Mouse (Mus musculus): ENCODE measurements around the gene Anapc16. TPM values are rescaled to one million over a fixed set of nuclear protein-coding genes. Genes with fewer than 3 reads are reported as not detected.

The Anapc16 gene
- polyA plus RNA-seq, 1 experiment = 127 TPM

GRCm38 (mm10) chr10:60026759-60027395 is 23.9 kb upstream of the Anapc16 start:
- no peaks in the 10 kb centered on the region for H3K36me3 ChIP-seq (ENCODE audit: control insufficient read depth, insufficient read depth)
- H3K27me3 ChIP-seq (ENCODE audit: control insufficient read depth, insufficient read depth, insufficient read length) = no peaks in the 10 kb centered on the region
- no peak for TF ChIP-seq MAX (IDR thresholded peaks at IDR 0.05; ENCODE audit: low read depth)
- no peak for TF ChIP-seq CEBPB (IDR thresholded peaks at IDR 0.05; ENCODE audit: insufficient read depth, poor library complexity, severe bottlenecking)
- TF ChIP-seq E2F4 (IDR thresholded peaks at IDR 0.05; ENCODE audit: insufficient read depth) = no peak
- no peak for TF ChIP-seq POLR2AphosphoS2 (IDR thresholded peaks at IDR 0.05; ENCODE audit: insufficient read length, low read depth)
- TF ChIP-seq MYOD1 (IDR thresholded peaks at IDR 0.05; ENCODE audit: control insufficient read depth in 1 of 3, insufficient read length in 2 of 3, low read depth in 2 of 3) = no peak
- no peak for TF ChIP-seq TCF12 (IDR thresholded peaks at IDR 0.05; ENCODE audit: insufficient read depth, poor library complexity, severe bottlenecking)
- TF ChIP-seq USF1 (IDR thresholded peaks at IDR 0.05; ENCODE audit: low read depth) = no peak
- no peak for TF ChIP-seq SRF (IDR thresholded peaks at IDR 0.05; ENCODE audit: control insufficient read depth, insufficient read length, low read depth)
- no peak overlapping the region for H3K4me2 ChIP-seq (ENCODE audit: low read depth)
- no peak overlapping the region for H3ac ChIP-seq (ENCODE audit: control insufficient read depth, insufficient read length)
- H3K79me2 ChIP-seq (ENCODE audit: control insufficient read depth, insufficient read depth) = no peaks in the 10 kb centered on the region
- no peak overlapping the region for H3K4me3 ChIP-seq

GRCm38 (mm10) chr10:60023751-60024150 is 20.8 kb upstream of the Anapc16 start:
- no peak overlapping the region for H3ac ChIP-seq (ENCODE audit: control insufficient read depth, insufficient read length)
- no peaks in the 10 kb centered on the region for H3K27me3 ChIP-seq (ENCODE audit: control insufficient read depth, insufficient read depth, insufficient read length)

GRCm38 (mm10) chr10:60019299-60019698 is 16.4 kb upstream of the Anapc16 start:
- no peaks in the 10 kb centered on the region for H3K27me3 ChIP-seq (ENCODE audit: control insufficient read depth, insufficient read depth, insufficient read length)
- H3K4me3 ChIP-seq = no peak overlapping the region
- no peak overlapping the region for H3K4me2 ChIP-seq (ENCODE audit: low read depth)
- H3K79me2 ChIP-seq (ENCODE audit: control insufficient read depth, insufficient read depth) = no peaks in the 10 kb centered on the region
- no peak overlapping the region for H3ac ChIP-seq (ENCODE audit: control insufficient read depth, insufficient read length)
- peaks cover 8% of the 10 kb centered on the region for H3K36me3 ChIP-seq (ENCODE audit: control insufficient read depth, insufficient read depth)
- TF ChIP-seq TCF12 (IDR thresholded peaks at IDR 0.05; ENCODE audit: insufficient read depth, poor library complexity, severe bottlenecking) (no peak), MYOG (IDR thresholded peaks at IDR 0.05; ENCODE audit: control insufficient read depth in 1 of 3, insufficient read depth in 1 of 3, insufficient read length in 2 of 3, low read depth in 2 of 3) (no peak), MYOD1 (IDR thresholded peaks at IDR 0.05; ENCODE audit: control insufficient read depth in 1 of 3, insufficient read length in 2 of 3, low read depth in 2 of 3) (no peak), MAX (IDR thresholded peaks at IDR 0.05; ENCODE audit: low read depth) (no peak), E2F4 (IDR thresholded peaks at IDR 0.05; ENCODE audit: insufficient read depth) (no peak), TCF3 (IDR thresholded peaks at IDR 0.05; ENCODE audit: insufficient read length, low read depth) (no peak), POLR2A (IDR thresholded peaks at IDR 0.05; ENCODE audit: insufficient read length, low read depth) (no peak), POLR2AphosphoS2 (IDR thresholded peaks at IDR 0.05; ENCODE audit: insufficient read length, low read depth) (no peak), SRF (IDR thresholded peaks at IDR 0.05; ENCODE audit: control insufficient read depth, insufficient read length, low read depth) (no peak), REST (IDR thresholded peaks at IDR 0.05; ENCODE audit: insufficient read depth, insufficient read length) (no peak), USF1 (IDR thresholded peaks at IDR 0.05; ENCODE audit: low read depth) (no peak), CEBPB (IDR thresholded peaks at IDR 0.05; ENCODE audit: insufficient read depth, poor library complexity, severe bottlenecking) (no peak)

More at GRCm38 (mm10) chr10:60023751-60024150, 20.8 kb upstream of the Anapc16 start:
- no peaks in the 10 kb centered on the region for H3K79me2 ChIP-seq (ENCODE audit: control insufficient read depth, insufficient read depth)
- H3K4me3 ChIP-seq = no peak overlapping the region
- no peak overlapping the region for H3K4me2 ChIP-seq (ENCODE audit: low read depth)
- no peaks in the 10 kb centered on the region for H3K36me3 ChIP-seq (ENCODE audit: control insufficient read depth, insufficient read depth)
- no peak for TF ChIP-seq POLR2A (IDR thresholded peaks at IDR 0.05; ENCODE audit: insufficient read length, low read depth)
- no peak for TF ChIP-seq TCF12 (IDR thresholded peaks at IDR 0.05; ENCODE audit: insufficient read depth, poor library complexity, severe bottlenecking)
- no peak for TF ChIP-seq MYOD1 (IDR thresholded peaks at IDR 0.05; ENCODE audit: control insufficient read depth in 1 of 3, insufficient read length in 2 of 3, low read depth in 2 of 3)

- H3K79me2 ChIP-seq (ENCODE audit: control insufficient read depth, insufficient read depth) = no peaks in the 10 kb centered on the region
- TF ChIP-seq MAX (IDR thresholded peaks at IDR 0.05; ENCODE audit: low read depth) (no peak), CEBPB (IDR thresholded peaks at IDR 0.05; ENCODE audit: insufficient read depth, poor library complexity, severe bottlenecking) (no peak), SRF (IDR thresholded peaks at IDR 0.05; ENCODE audit: control insufficient read depth, insufficient read length, low read depth) (no peak), REST (IDR thresholded peaks at IDR 0.05; ENCODE audit: insufficient read depth, insufficient read length) (no peak), E2F4 (IDR thresholded peaks at IDR 0.05; ENCODE audit: insufficient read depth) (no peak), MYOD1 (IDR thresholded peaks at IDR 0.05; ENCODE audit: control insufficient read depth in 1 of 3, insufficient read length in 2 of 3, low read depth in 2 of 3) (no peak), TCF12 (IDR thresholded peaks at IDR 0.05; ENCODE audit: insufficient read depth, poor library complexity, severe bottlenecking) (no peak), TCF3 (IDR thresholded peaks at IDR 0.05; ENCODE audit: insufficient read length, low read depth) (no peak), USF1 (IDR thresholded peaks at IDR 0.05; ENCODE audit: low read depth) (no peak), POLR2AphosphoS2 (IDR thresholded peaks at IDR 0.05; ENCODE audit: insufficient read length, low read depth) (no peak), MYOG (IDR thresholded peaks at IDR 0.05; ENCODE audit: control insufficient read depth in 1 of 3, insufficient read depth in 1 of 3, insufficient read length in 2 of 3, low read depth in 2 of 3) (no peak), POLR2A (IDR thresholded peaks at IDR 0.05; ENCODE audit: insufficient read length, low read depth) (no peak)
- H3K36me3 ChIP-seq (ENCODE audit: control insufficient read depth, insufficient read depth) = peaks cover 8% of the 10 kb centered on the region
- H3K4me2 ChIP-seq (ENCODE audit: low read depth) = no peak overlapping the region
- no peaks in the 10 kb centered on the region for H3K27me3 ChIP-seq (ENCODE audit: control insufficient read depth, insufficient read depth, insufficient read length)
- no peak overlapping the region for H3K4me3 ChIP-seq
- no peak overlapping the region for H3ac ChIP-seq (ENCODE audit: control insufficient read depth, insufficient read length)
These were observed 13.3 kb upstream of the Anapc16 start for GRCm38 (mm10) chr10:60016223-60016622.

- H3K79me2 ChIP-seq (ENCODE audit: control insufficient read depth, insufficient read depth) = no peaks in the 10 kb centered on the region
- TF ChIP-seq POLR2AphosphoS2 (IDR thresholded peaks at IDR 0.05; ENCODE audit: insufficient read length, low read depth) (no peak), MYOG (IDR thresholded peaks at IDR 0.05; ENCODE audit: control insufficient read depth in 1 of 3, insufficient read depth in 1 of 3, insufficient read length in 2 of 3, low read depth in 2 of 3) (no peak), E2F4 (IDR thresholded peaks at IDR 0.05; ENCODE audit: insufficient read depth) (no peak), MAX (IDR thresholded peaks at IDR 0.05; ENCODE audit: low read depth) (no peak), CEBPB (IDR thresholded peaks at IDR 0.05; ENCODE audit: insufficient read depth, poor library complexity, severe bottlenecking) (no peak), POLR2A (IDR thresholded peaks at IDR 0.05; ENCODE audit: insufficient read length, low read depth) (no peak), TCF3 (IDR thresholded peaks at IDR 0.05; ENCODE audit: insufficient read length, low read depth) (no peak), SRF (IDR thresholded peaks at IDR 0.05; ENCODE audit: control insufficient read depth, insufficient read length, low read depth) (no peak), USF1 (IDR thresholded peaks at IDR 0.05; ENCODE audit: low read depth) (no peak), REST (IDR thresholded peaks at IDR 0.05; ENCODE audit: insufficient read depth, insufficient read length) (no peak), MYOD1 (IDR thresholded peaks at IDR 0.05; ENCODE audit: control insufficient read depth in 1 of 3, insufficient read length in 2 of 3, low read depth in 2 of 3) (no peak), TCF12 (IDR thresholded peaks at IDR 0.05; ENCODE audit: insufficient read depth, poor library complexity, severe bottlenecking) (no peak)
- no peak overlapping the region for H3ac ChIP-seq (ENCODE audit: control insufficient read depth, insufficient read length)
- H3K27me3 ChIP-seq (ENCODE audit: control insufficient read depth, insufficient read depth, insufficient read length) = no peaks in the 10 kb centered on the region
- no peak overlapping the region for H3K4me3 ChIP-seq
- H3K36me3 ChIP-seq (ENCODE audit: control insufficient read depth, insufficient read depth) = peaks cover 6% of the 10 kb centered on the region
- H3K4me2 ChIP-seq (ENCODE audit: low read depth) = no peak overlapping the region
These were observed 6.2 kb upstream of the Anapc16 start for GRCm38 (mm10) chr10:60009115-60009514.
